In the genomic region with DNA sequence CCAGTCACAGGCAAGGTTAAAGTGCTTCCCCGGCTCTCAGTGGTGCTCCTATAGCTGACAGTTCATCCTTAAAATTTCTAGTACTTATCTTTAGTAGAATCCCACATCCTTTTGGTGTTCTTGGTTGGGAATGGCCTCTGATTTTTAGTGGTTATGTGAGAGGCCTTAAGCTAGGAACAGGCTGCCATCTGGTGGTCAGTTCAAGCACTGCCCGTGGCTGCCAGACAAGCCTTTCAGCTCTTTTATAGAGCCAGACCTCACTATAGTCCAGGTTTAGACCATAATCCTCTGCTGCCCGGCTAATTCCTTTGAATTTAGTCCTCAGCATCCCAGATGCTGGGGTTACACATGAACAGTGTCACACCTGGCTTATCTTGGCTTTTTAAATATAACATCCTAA, we compare ENCODE assay signal across 9 mouse cellular contexts. TPM values are rescaled to one million over a fixed set of nuclear protein-coding genes. Genes with fewer than 3 reads are reported as not detected.
DNase-seq lines count a peak whose midpoint lies in the region; ATAC-seq and TF ChIP-seq lines count a peak whose summit lies in the region.
"Had no signal": no experiment of that assay in that cellular context is flagged by ENCODE, and none has a peak within 500 bp of the region (broad histone marks: within the 10 kb centered on the region; RNA-seq: fewer than 3 reads in every experiment).

No protein-coding gene starts in this region.

- peak; percentile 76 to 80 for DNase-seq in adrenal gland, adult 18-20 months (ENCODE audit: low spot score in 2 of 2)
- peak; percentile 91 for DNase-seq in embryo, embryonic 10 days (ENCODE audit: low spot score)
- DNase-seq in gastrocnemius, postnatal 14 days: peak; percentile 82
- DNase-seq in kidney, adult 9 months: peak; percentile 88
- peak; percentile 85 for DNase-seq in liver
- peak; percentile 83 for DNase-seq in neural tube, embryonic 11.5 days (ENCODE audit: low spot score)
- peak; percentile 89 for DNase-seq in testis, postnatal 10 days (ENCODE audit: low spot score)

- H3K9me3 ChIP-seq in neural tube, embryonic 11.5 days (ENCODE audit: control insufficient read depth, low read length): no peaks in the 10 kb centered on the region
- H3K9me3 ChIP-seq: heart, embryonic 15.5 days had no signal

- no peak overlapping the region for H3K4me3 ChIP-seq in C2C12 (ENCODE audit: insufficient read depth, poor library complexity, severe bottlenecking)
- H3K4me3 ChIP-seq in neural tube, embryonic 11.5 days (ENCODE audit: low read depth, low read length): no peak overlapping the region
- H3K4me3 ChIP-seq: heart, embryonic 15.5 days had no signal

- no peak overlapping the region for H3ac ChIP-seq in C2C12 (ENCODE audit: control insufficient read depth, insufficient read length, low read depth)

- H3K4me2 ChIP-seq in neural tube, embryonic 11.5 days (ENCODE audit: low read depth): no peak overlapping the region
- H3K4me2 ChIP-seq: heart, embryonic 15.5 days had no signal

- peaks cover 78% of the 10 kb centered on the region for H3K36me3 ChIP-seq in C2C12 (ENCODE audit: control insufficient read depth, insufficient read depth)
- H3K36me3 ChIP-seq in neural tube, embryonic 11.5 days (ENCODE audit: control insufficient read depth, insufficient read depth, low read length): peaks cover 5% of the 10 kb centered on the region

- H3K27ac ChIP-seq in neural tube, embryonic 11.5 days (ENCODE audit: low read depth, low read length): no peak overlapping the region
- H3K27ac ChIP-seq: heart, embryonic 15.5 days had no signal

- H3K4me1 ChIP-seq in neural tube, embryonic 11.5 days (ENCODE audit: control insufficient read depth, insufficient read depth, low read length): no peaks in the 10 kb centered on the region
- H3K4me1 ChIP-seq: heart, embryonic 15.5 days had no signal

- no peaks in the 10 kb centered on the region for H3K27me3 ChIP-seq in C2C12 (ENCODE audit: control insufficient read depth, insufficient read depth, insufficient read length)
- no peaks in the 10 kb centered on the region for H3K27me3 ChIP-seq in neural tube, embryonic 11.5 days (ENCODE audit: control insufficient read depth, insufficient read depth, low read length)
- H3K27me3 ChIP-seq: heart, embryonic 15.5 days had no signal

- peak; percentile 74 for TF ChIP-seq CTCF in C2C12 (IDR thresholded peaks at IDR 0.05; ENCODE audit: control insufficient read depth, insufficient read depth, insufficient read length)

- ATAC-seq in neural tube, embryonic 11.5 days (ENCODE audit: insufficient read depth, low FRiP score, low TSS enrichment): no peak

- WGBS in neural tube, embryonic 11.5 days: 37% methylated on average over 3 of the region's 3 CpGs

- intact Hi-C loops in gastrocnemius, postnatal 14 days (cut with DNase I; ENCODE audit: low total_unique reads): no loop called here

- peaks cover 18% of the 10 kb centered on the region for H3K79me2 ChIP-seq in C2C12 (ENCODE audit: control insufficient read depth, insufficient read depth)

- H3K9ac ChIP-seq in neural tube, embryonic 11.5 days (ENCODE audit: low read length): no peak overlapping the region
- H3K9ac ChIP-seq: heart, embryonic 15.5 days had no signal

- peaks cover 10% of the 10 kb centered on the region for H3K79me3 ChIP-seq in C2C12 (ENCODE audit: low read depth)

TF ChIP-seq in C2C12, 6 proteins besides CTCF, POLR2A, EP300 and RAD21:
- no peak for TF ChIP-seq USF1 (IDR thresholded peaks at IDR 0.05; ENCODE audit: low read depth)
- no peak for TF ChIP-seq MYOD1 (IDR thresholded peaks at IDR 0.05; ENCODE audit: control insufficient read depth, insufficient read length, low read depth)
- TF ChIP-seq MYOG (IDR thresholded peaks at IDR 0.05; ENCODE audit: control insufficient read depth, extremely low read depth, insufficient read length): no peak
- no peak for TF ChIP-seq FOSL1 (IDR thresholded peaks at IDR 0.05; ENCODE audit: insufficient read depth, low read length, poor library complexity, severe bottlenecking)
- no peak for TF ChIP-seq MAX (IDR thresholded peaks at IDR 0.05)
- no peak for TF ChIP-seq CEBPB (IDR thresholded peaks at IDR 0.05; ENCODE audit: low read depth)

RNA-seq across cellular contexts. Expression of gene Ubap1, which starts 41.3 kb away (rescaled TPM):
- polyA plus RNA-seq in C2C12 (2012; fragmentation: generic; extraction: Trizol): 20.0 TPM
- 10 to 100 TPM; 52.3 to 56.9 TPM for total RNA-seq in adrenal gland, adult 18-20 months (2021)
- 10 to 100 TPM; 40.0 to 49.2 TPM for total RNA-seq in gastrocnemius, postnatal 14 days (2021)
- 84.1 and 91.3 TPM in 2 replicates for polyA plus RNA-seq in neural tube, embryonic 11.5 days (2014; fragmentation: Nextera tagmentation; extraction: Ambion mirVana)
